Mouse (Mus musculus) bone marrow, adult 2 months (tissue): ENCODE results near the gene Zc3hav1l.

Source experiments
- CTCF ChIP-seq: fragments of 200-500 bp; IDR thresholded peaks from 2 replicates; pipeline ENCODE4 v1.5.1; 2011; ENCODE audit warnings: low read length, control low read depth; ENCODE audit not compliant: control insufficient read depth, insufficient read depth
- POLR2A ChIP-seq: fragments of 200-500 bp; IDR thresholded peaks from 2 replicates; pipeline ENCODE4 v1.6.1; 2011; ENCODE audit warnings: low read depth, mild to moderate bottlenecking, control low read depth, low read length, borderline replicate concordance; ENCODE audit not compliant: control insufficient read depth

DNA sequence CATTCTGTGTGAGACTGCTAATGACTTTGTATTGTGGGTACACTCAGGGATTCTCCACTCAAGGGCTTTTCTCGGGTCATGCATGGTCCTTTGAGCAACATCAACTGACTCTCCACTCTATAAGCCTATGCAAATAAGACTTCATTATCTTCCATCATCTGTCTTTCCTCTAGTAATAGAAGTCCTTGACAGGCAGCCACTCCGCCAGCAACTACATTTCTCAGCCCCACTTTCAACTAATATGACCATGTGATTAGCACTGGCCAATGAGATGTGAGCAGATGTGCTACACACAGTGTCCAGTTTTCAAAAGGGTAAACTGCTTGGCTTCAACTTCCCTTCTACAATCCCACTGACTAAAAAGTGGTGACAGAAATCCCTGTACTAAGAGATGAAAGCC, 40.0 kb upstream of the Zc3hav1l start:
- TF ChIP-seq CTCF (no peak), POLR2A (no peak)
